Mouse (Mus musculus): ENCODE results near the gene Tmem163. TPM values are rescaled to one million over a fixed set of nuclear protein-coding genes. Genes with fewer than 3 reads are reported as not detected.

The Tmem163 gene
- polyA plus RNA-seq, 1 experiment from 2014 or later: 40.4 TPM

DNA sequence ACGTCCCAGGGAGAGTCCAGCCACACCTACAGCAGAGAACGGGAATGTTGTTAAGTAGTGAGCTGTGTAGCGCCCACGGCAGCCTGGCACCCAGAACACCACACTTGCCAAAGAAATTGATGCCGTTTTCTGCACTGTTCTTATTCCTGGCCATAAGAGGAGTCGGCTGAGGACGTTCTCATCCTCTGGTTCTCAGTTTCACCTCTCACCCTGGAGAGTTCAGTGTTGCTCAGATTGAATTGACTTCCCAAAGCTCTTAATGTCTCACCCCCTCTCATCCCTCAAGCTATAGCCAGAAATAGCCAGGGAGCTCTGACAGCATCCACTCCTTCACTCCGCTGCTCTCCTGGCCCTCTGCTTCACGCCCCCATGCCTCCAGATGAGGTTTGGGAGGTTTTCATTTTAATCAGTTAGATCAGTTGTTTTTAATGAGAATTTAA is 239.9 kb downstream of the Tmem163 start:
- WGBS: 82% methylated on average over 9 of the region's 9 CpGs
- H3K4me1 ChIP-seq: peaks cover 14% of the 10 kb centered on the region
- no peak overlapping the region for H3K27ac ChIP-seq
- no peak overlapping the region for H3K9ac ChIP-seq
- no peak overlapping the region for H3K4me2 ChIP-seq (replicated peaks)
- H3K4me3 ChIP-seq: no peak overlapping the region
- ATAC-seq (ENCODE audit: low FRiP score): no peak
- H3K9me3 ChIP-seq (replicated peaks): no peaks in the 10 kb centered on the region
- H3K27me3 ChIP-seq: no peaks in the 10 kb centered on the region
- H3K36me3 ChIP-seq: no peaks in the 10 kb centered on the region

DNA sequence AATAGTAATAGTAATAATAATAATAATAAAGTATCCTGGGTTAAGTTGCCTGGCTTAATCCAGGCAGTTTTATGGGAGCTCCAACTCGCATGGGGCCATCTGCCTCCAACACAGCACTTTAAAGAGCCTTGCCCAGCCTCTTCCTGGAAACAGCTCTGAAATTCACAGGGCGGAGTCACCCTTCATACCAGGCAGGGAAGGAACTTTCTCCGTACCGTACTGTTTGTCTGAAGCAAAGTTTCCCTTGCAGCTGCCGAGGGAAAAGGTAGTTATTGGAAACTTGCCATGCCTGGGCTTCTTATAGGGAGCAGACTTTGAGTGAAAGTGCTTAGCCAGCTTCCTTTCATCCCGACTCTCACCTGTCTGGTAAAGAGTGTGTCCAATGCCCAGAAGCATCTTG is 242.3 kb downstream of the Tmem163 start:
- Histone ChIP-seq H3K27ac (no peak overlapping the region), H3K9me3 (replicated peaks) (no peaks in the 10 kb centered on the region), H3K36me3 (no peaks in the 10 kb centered on the region), H3K4me2 (replicated peaks) (no peak overlapping the region), H3K9ac (no peak overlapping the region), H3K4me1 (peaks cover 3% of the 10 kb centered on the region), H3K27me3 (no peaks in the 10 kb centered on the region), H3K4me3 (no peak overlapping the region)
- 79% methylated on average over 6 of the region's 6 CpGs for WGBS
- no peak for ATAC-seq (ENCODE audit: low FRiP score)

Other genes with a start within 250 kb of the Tmem163 start
- gene Acmsd, start 49.9 kb upstream of the Tmem163 start, polyA plus RNA-seq (2016; fragmentation: Nextera tagmentation; extraction: Ambion mirVana): 0.10 and 0.26 TPM in 2 replicates
- gene Ccnt2, start 94.6 kb upstream of the Tmem163 start, polyA plus RNA-seq (2016; fragmentation: Nextera tagmentation; extraction: Ambion mirVana): 116 and 117 TPM in 2 replicates
- gene Map3k19, start 175.5 kb upstream of the Tmem163 start, polyA plus RNA-seq (2016; fragmentation: Nextera tagmentation; extraction: Ambion mirVana): 0.54 and 1.3 TPM in 2 replicates
- 21.2 and 21.8 TPM in 2 replicates for gene Rab3gap1, start 189.2 kb upstream of the Tmem163 start, polyA plus RNA-seq (2016; fragmentation: Nextera tagmentation; extraction: Ambion mirVana)

All from hindbrain, embryonic 12.5 days (tissue).